Mouse (Mus musculus) MEL (cell line): ENCODE measurements around the gene Atm.

ENCODE experiments used
- CHD1 ChIP-seq: IDR thresholded peaks from 2 replicates; pipeline ENCODE4 v1.6.1; 2012; ENCODE audit warnings: low read depth, mild to moderate bottlenecking, inconsistent platforms, low read length, improper control_type of control experiment
- CHD2 ChIP-seq: IDR thresholded peaks from 2 replicates; pipeline ENCODE4 v1.6.1; 2011; ENCODE audit warnings: low read length, improper control_type of control experiment
- CTCF ChIP-seq, 3 experiments: IDR thresholded peaks in 2 of 3; conservative IDR thresholded peaks in 1 of 3; 2 replicates each; pipeline ENCODE4 v1.5.1; 2011 to 2012; ENCODE audit warnings: low read length in 3 of 3, low read depth in 2 of 3, mild to moderate bottlenecking in 2 of 3, improper control_type of control experiment in 1 of 3, inconsistent platforms in 1 of 3, mixed read lengths in 1 of 3, moderate library complexity in 1 of 3; ENCODE audit not compliant: control insufficient read depth in 1 of 3, insufficient read depth in 1 of 3, poor library complexity in 1 of 3, severe bottlenecking in 1 of 3
- EP300 ChIP-seq, 2 experiments: IDR thresholded peaks; 2 replicates each; pipeline ENCODE4 v1.6.1; 2011; ENCODE audit warnings: improper control_type of control experiment in 2 of 2, low read length in 2 of 2, low read depth in 1 of 2, mild to moderate bottlenecking in 1 of 2
- ETS1 ChIP-seq: IDR thresholded peaks from 2 replicates; pipeline ENCODE4 v1.6.1; 2012; ENCODE audit warnings: low read depth, mild to moderate bottlenecking, inconsistent platforms, low read length, improper control_type of control experiment, moderate library complexity
- GABPA ChIP-seq: IDR thresholded peaks from 2 replicates; pipeline ENCODE4 v1.6.1; 2012; ENCODE audit warnings: low read depth, mild to moderate bottlenecking, inconsistent platforms, low read length, improper control_type of control experiment, moderate library complexity
- GATA1 ChIP-seq: IDR thresholded peaks from 2 replicates; pipeline ENCODE4 v1.6.1; 2011; ENCODE audit warnings: low read depth, low read length, improper control_type of control experiment
- MEF2A ChIP-seq: IDR thresholded peaks from 2 replicates; pipeline ENCODE4 v1.6.1; 2014; ENCODE audit warnings: low read depth, mild to moderate bottlenecking, inconsistent platforms, low read length, improper control_type of control experiment; ENCODE audit not compliant: poor library complexity, insufficient replicate concordance, severe bottlenecking; ENCODE audit errors: extremely low read depth
- MYC ChIP-seq: IDR thresholded peaks from 2 replicates; pipeline ENCODE4 v1.6.1; 2011; ENCODE audit warnings: low read depth, mild to moderate bottlenecking, low read length, improper control_type of control experiment, moderate library complexity
- NELFE ChIP-seq: IDR thresholded peaks from 2 replicates; pipeline ENCODE4 v1.6.1; 2011; ENCODE audit warnings: low read depth, low read length, improper control_type of control experiment
- NRF1 ChIP-seq: IDR thresholded peaks from 2 replicates; pipeline ENCODE4 v1.6.1; 2014; ENCODE audit warnings: low read depth, mild to moderate bottlenecking, inconsistent platforms, low read length, improper control_type of control experiment, moderate library complexity; ENCODE audit not compliant: poor library complexity, insufficient read depth, severe bottlenecking
- SMC3 ChIP-seq: IDR thresholded peaks from 2 replicates; pipeline ENCODE4 v1.6.1; 2011; ENCODE audit warnings: low read depth, low read length, improper control_type of control experiment
- TCF12 ChIP-seq: IDR thresholded peaks from 2 replicates; pipeline ENCODE4 v1.6.1; 2014; ENCODE audit warnings: low read depth, mild to moderate bottlenecking, inconsistent platforms, low read length, improper control_type of control experiment, moderate library complexity
- ZKSCAN1 ChIP-seq: IDR thresholded peaks from 2 replicates; pipeline ENCODE4 v1.6.1; 2012; ENCODE audit warnings: low read depth, mild to moderate bottlenecking, inconsistent platforms, low read length, improper control_type of control experiment, moderate library complexity

GRCm38 (mm10) chr9:53427638-53428037, 108.9 kb downstream of the Atm start:
- TF ChIP-seq CHD2 = no peak
- TF ChIP-seq MYC = no peak
- TF ChIP-seq CTCF (IDR thresholded peaks at IDR 0.05 in 2 of 3, conservative IDR thresholded peaks at IDR 0.05 in 1 of 3; ENCODE audit: control insufficient read depth in 1 of 3, insufficient read depth in 1 of 3, low read depth in 2 of 3, low read length in 3 of 3, poor library complexity in 1 of 3, severe bottlenecking in 1 of 3) = no peak
- TF ChIP-seq GATA1 = no peak
- TF ChIP-seq ZKSCAN1 = no peak
- TF ChIP-seq CHD1 = no peak
- TF ChIP-seq ETS1 = no peak
- TF ChIP-seq TCF12 = no peak
- TF ChIP-seq MEF2A = no peak
- TF ChIP-seq NELFE = no peak
- no peak for TF ChIP-seq GABPA
- TF ChIP-seq EP300 (IDR thresholded peaks at IDR 0.05; ENCODE audit: low read depth in 1 of 2, low read length in 2 of 2) = no peak
- no peak for TF ChIP-seq NRF1
- TF ChIP-seq SMC3 = no peak
